Mouse (Mus musculus) common myeloid progenitor, adult 5-6 weeks (primary cell): ENCODE measurements at regions not wholly inside any gene's neighbourhood (a gene's known extent, or its start where the extent isn't known, plus 50 kb on each side); places are given as distances from the start of the nearest gene placed in this dataset.

Experiments used
- ATAC-seq: replicated peaks from 2 replicates; pipeline ENCODE4 v1.8.0; 2016; ENCODE audit warnings: low read depth, mild to moderate bottlenecking, moderate TSS enrichment, inconsistent platforms; ENCODE audit not compliant: poor library complexity, severe bottlenecking

DNA sequence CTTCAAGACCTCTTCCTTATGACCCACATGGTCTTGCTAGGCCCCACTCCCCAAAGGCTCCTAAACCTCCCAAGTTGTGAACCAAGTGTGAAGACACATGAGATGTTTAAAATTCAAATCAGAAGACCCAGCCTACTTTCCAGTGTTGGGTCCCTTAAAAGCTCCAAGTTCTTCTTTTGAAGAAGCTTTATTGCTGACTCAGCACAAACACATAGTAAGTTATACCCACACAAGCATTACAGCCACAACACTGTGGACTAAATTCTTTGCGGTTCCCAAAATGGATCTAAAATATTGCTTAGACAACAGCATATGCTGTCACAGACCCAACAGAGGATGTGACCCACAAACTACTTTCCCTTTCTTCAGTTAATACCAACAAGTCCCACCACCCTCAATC, 186.0 kb upstream of the Satb2 start:
- ATAC-seq, result no peak

- no peak for ATAC-seq
Observed at GRCm38 (mm10) chr1:57174289-57174890, 195.9 kb upstream of the Satb2 start.

DNA sequence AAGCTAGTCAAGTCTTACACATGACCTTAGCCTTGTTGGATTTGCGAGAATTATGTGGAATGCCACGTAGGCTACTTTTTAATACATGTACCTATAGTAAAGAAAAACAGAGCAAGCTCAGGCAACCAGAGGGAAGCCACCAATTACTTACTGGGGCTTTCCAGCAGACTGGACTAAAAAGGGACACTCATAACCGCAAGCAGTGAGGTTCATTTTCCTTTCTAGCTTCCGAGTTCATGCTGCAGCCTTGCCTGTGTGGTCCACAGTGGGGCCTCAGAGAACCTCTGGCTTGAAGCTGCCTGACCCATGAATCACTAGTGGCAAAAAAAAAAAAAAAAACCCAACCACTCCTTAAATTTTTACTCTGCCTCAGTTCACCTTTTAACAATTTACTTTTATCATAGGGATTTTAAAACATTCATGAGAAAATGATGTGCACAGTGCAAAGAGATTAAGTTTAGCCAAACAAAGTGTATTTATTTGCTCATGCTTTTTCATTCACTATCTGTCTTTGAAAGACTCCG, 188.6 kb upstream of the 1700066M21Rik start:
- ATAC-seq, result no peak

GRCm38 (mm10) chr1:57201274-57201673, 176.1 kb upstream of the 1700066M21Rik start:
- no peak for ATAC-seq

- no peak for ATAC-seq
Observed at GRCm38 (mm10) chr1:57204331-57204730, 173.1 kb upstream of the 1700066M21Rik start.

GRCm38 (mm10) chr1:57205198-57205987, 172.0 kb upstream of the 1700066M21Rik start:
- peak; percentile 86 for ATAC-seq

GRCm38 (mm10) chr1:57206496-57206895, 170.9 kb upstream of the 1700066M21Rik start:
- ATAC-seq, result no peak

DNA sequence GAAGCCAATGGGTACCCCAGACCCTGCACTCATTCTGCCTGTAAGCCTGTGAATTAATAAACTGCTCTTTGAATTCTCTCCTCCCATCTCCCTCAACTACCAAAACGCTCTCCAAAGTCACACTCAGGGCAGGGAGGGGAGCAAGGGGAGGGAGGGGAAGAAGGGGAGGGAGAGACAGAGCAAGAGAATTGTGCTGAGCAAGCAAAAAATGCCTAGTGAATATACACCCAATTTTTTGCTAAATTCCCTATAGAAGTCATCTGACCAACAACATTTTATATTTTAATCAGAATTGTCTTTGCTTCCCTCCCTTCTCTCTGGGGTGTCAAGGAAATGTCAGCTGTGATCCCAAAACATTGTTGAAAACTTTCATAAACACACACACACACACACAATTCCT, 170.5 kb upstream of the 1700066M21Rik start:
- no peak for ATAC-seq

GRCm38 (mm10) chr1:57208415-57208814, 169.0 kb upstream of the 1700066M21Rik start:
- ATAC-seq, result no peak

DNA sequence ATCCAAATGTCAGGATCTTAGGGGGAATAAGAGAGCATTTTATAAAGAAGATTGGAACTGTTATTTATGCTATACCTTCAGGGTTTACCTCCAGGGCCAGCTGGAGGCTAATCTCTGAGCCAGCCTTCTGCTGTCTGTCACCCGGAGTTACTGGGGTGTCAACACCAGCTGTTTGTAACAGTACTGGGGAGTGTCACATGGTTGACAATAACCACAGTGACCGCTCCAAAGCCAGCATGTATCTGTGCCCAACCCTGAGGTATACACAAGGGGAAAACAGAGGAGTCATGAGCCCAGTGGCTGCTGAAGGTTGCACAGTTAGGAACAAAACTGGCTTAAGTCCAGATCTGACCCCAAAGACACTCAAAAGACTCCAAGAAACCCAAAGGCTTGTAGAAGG, 168.1 kb upstream of the 1700066M21Rik start:
- no peak for ATAC-seq

GRCm38 (mm10) chr1:57211046-57211445, 166.4 kb upstream of the 1700066M21Rik start:
- no peak for ATAC-seq

DNA sequence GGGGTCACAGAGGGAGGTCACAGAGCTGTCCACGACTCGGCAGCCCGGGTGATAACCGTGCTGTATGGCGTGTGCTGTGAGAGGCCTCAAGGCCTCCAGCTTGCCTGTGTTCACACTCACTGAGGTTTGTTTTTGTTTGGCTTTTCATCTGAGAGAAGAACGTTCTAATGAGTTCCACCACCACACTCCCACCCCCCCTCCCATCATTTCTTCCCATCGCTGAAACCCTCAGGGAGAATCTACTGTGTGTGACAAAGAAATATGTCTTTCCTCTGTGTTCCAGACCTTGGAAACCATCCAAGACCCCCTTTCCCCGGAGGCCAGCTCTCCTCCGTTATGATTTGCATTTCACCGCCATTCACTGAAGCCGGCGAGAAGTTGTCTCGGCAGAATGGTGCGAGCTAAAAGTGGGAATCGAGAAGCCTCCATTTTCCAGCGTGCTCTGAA, 164.0 kb upstream of the 1700066M21Rik start:
- ATAC-seq, result no peak

GRCm38 (mm10) chr1:57214266-57214665, 163.2 kb upstream of the 1700066M21Rik start:
- ATAC-seq, result no peak

DNA sequence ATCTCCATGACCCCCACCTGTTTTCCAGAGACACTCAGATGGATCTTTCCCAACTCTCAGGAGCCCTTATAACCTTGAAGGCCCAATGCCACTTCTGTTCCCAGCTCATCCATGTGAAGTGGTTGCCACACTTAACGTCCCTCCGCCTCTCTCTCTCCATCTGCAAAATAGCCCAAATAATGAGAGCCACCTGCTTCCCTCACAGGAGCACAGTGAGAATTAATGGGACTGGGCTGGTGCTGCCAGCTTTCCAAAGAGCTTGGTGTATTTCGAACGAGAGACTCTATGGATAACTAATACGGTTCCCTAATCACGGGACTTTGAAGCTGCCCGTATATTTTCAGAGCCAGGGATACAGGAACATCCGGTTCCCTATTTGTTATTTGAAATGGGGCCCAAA, 159.8 kb upstream of the 1700066M21Rik start:
- ATAC-seq, result no peak

- ATAC-seq, result no peak
Observed at GRCm38 (mm10) chr1:57218127-57218526, 159.3 kb upstream of the 1700066M21Rik start.

- no peak for ATAC-seq
Observed at GRCm38 (mm10) chr1:57218616-57219015, 158.8 kb upstream of the 1700066M21Rik start.

DNA sequence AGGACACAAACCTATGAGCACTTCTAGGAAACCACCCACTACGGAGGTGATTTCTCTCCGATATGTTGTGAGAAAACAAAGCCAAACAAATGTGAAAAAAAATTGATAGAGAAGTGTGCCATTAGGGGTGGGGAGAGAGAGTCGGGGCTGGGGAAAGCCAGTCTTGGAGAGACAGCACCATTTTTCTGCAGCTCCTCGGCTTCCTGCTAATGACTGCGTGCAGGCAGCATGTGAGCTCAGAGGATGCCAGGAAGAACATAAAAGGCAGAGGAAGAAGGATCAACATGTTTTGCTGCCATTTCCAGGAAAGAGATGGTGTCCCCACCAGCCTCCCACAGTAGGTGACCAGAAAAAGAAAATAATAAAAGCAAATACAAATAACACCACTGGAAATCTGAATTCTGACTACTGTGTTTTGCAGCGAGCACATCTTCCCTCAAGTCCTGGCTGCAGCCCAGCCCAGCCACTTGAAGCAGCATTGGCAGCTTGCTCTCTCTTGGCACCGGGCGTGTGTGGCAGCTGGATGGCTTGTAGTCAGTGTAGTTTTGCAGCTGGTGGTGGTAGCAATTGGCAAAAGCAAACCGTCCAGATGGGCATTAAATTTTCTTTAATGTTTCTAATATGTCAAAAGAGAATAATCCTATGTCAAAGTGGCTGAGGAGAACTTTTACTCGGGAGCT, 152.9 kb upstream of the 1700066M21Rik start:
- ATAC-seq, result no peak

GRCm38 (mm10) chr1:57243607-57244408, 133.6 kb upstream of the 1700066M21Rik start:
- no peak for ATAC-seq

GRCm38 (mm10) chr1:57259626-57260025, 117.8 kb upstream of the 1700066M21Rik start:
- no peak for ATAC-seq
